Mouse (Mus musculus) liver, adult 2 months (tissue): ENCODE results near the gene Inppl1.

Experiments
- CTCF ChIP-seq: fragments of 200-500 bp; IDR thresholded peaks from 2 replicates; pipeline ENCODE4 v1.5.1; 2011; ENCODE audit warnings: low read depth, low read length, control low read depth
- POLR2A ChIP-seq: fragments of 200-500 bp; IDR thresholded peaks from 2 replicates; pipeline ENCODE4 v1.6.1; 2011; ENCODE audit warnings: low read length, control low read depth; ENCODE audit not compliant: insufficient read depth; ENCODE audit errors: extremely low read depth

DNA sequence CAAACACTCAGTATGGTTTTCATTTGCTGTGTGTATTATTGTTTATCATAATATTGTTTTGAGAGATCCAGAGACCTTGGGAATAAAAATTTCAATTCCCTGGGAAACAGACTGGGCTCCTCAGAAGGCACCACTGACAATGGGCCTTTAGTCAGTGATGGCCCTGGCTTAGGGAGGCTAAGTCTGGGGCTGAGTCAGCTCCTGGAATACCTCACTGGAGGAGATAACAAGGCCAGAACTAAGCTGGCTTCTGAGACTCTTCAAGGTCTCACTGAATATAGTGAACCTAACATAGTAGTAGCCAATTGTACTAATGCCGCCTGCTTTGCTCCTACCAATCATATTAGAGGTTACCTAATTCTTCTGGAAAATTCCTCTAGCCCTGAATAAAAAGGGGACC, 37.9 kb upstream of the Inppl1 start:
- TF ChIP-seq POLR2A = no peak
- no peak for TF ChIP-seq CTCF
